Mouse (Mus musculus): ENCODE measurements around the gene Abr. TPM values are rescaled to one million over a fixed set of nuclear protein-coding genes. Genes with fewer than 3 reads are reported as not detected.

The Abr gene
- polyA plus RNA-seq, 1 experiment = 161 TPM

DNA sequence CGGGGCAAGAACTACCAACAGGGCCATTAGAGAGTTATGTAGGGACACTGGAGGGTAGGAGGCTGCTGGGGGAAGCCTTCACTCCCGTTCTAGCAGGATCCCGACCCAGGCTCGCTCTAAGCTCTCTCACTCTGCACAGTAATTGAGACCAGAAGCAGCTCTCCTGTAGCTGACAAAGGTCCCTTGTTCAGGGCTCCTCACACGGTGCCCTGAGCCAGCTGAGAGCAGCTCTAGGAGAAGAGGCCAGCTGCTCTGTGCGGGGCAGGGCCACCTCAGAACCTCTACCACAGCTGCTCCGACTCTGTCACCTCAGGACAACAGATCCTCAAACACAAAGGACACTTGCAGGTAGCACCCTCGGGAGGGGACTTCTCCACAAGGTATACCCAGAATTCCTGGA lies 176.7 kb downstream of the Abr start:
- H3K36me3 ChIP-seq (ENCODE audit: control insufficient read depth, insufficient read depth, low read length) = peaks cover 80% of the 10 kb centered on the region
- peaks cover 14% of the 10 kb centered on the region; the same call in 1 of the 2 replicates for H3K4me1 ChIP-seq (ENCODE audit: control insufficient read depth, insufficient read depth, insufficient read length, low read length)
- WGBS = 80% methylated on average over 8 of the region's 8 CpGs
- no peak overlapping the region; the same call in 1 of the 2 replicates for H3K27ac ChIP-seq (ENCODE audit: insufficient read depth, low read depth, low read length)
- TF ChIP-seq CTCF (IDR thresholded peaks at IDR 0.05; ENCODE audit: extremely low read depth, insufficient read length, insufficient replicate concordance, low read depth, low read length) (no peak), POLR2A (IDR thresholded peaks at IDR 0.05; ENCODE audit: low read depth, low read length) (no peak)
- H3K4me3 ChIP-seq (ENCODE audit: low read depth, low read length) = no peak overlapping the region
- no peaks in the 10 kb centered on the region for H3K27me3 ChIP-seq (ENCODE audit: control insufficient read depth, insufficient read depth, low read length)

DNA sequence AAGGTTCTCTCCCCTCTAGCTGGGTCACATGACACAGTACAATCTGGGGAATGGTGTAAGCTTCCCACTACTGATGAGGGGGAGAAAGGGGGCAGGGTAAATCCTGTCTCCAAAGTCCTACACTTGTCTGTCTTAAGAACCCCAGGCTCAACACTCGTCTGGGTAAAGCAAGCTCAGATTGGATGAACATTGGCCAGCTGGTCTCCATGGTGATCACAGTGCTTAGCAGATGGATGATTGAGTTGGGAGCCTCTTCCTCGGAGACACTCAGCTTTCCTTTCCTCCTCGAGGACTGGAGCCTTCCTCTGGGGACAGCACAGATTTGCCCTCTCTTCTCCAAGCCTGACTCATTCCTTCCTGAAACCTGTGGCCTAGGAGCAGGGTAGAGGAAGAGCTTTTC lies 182.4 kb downstream of the Abr start:
- H3K36me3 ChIP-seq (ENCODE audit: control insufficient read depth, insufficient read depth, low read length) = peaks cover 76% of the 10 kb centered on the region
- no peaks in the 10 kb centered on the region for H3K27me3 ChIP-seq (ENCODE audit: control insufficient read depth, insufficient read depth, low read length)
- H3K4me1 ChIP-seq (ENCODE audit: control insufficient read depth, insufficient read depth, insufficient read length, low read length) = no peaks in the 10 kb centered on the region
- H3K4me3 ChIP-seq (ENCODE audit: low read depth, low read length) = no peak overlapping the region
- TF ChIP-seq POLR2A (IDR thresholded peaks at IDR 0.05; ENCODE audit: low read depth, low read length) (no peak), CTCF (IDR thresholded peaks at IDR 0.05; ENCODE audit: extremely low read depth, insufficient read length, insufficient replicate concordance, low read depth, low read length) (no peak)
- 59% methylated on average over 3 of the region's 3 CpGs for WGBS
- no peak overlapping the region for H3K27ac ChIP-seq (ENCODE audit: insufficient read depth, low read depth, low read length)

DNA sequence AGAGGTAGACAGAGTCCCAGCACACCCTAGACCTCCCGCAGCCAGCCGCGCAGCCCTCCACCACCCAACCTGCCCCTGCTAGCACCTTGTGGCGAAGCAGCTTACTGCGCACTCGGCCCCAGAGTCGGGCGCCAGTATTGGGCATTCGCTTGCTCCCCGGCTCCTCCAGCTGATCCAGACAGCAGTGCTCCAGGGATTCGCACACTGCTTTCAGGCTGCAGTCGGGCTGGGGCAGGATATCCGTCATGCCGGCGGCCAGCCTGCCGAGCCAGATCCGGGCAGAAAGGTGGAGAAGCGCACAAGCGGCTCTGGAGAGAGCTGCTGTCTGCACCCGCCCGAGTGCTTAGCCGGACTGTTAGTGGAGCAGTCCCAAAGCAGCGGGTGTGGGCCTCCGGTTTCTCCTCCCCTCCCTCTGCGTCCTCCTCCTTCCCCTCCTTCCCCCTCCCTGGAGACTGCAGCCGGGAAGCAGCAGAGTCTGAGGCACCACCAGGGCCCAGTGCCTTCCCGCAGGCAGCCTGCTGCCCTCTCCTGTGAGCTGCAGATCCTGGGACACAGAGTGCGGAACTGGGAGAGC lies 185.2 kb downstream of the Abr start:
- 68% methylated on average over 28 of the region's 28 CpGs for whole genome bisulfite sequencing
- TF ChIP-seq POLR2A (IDR thresholded peaks at IDR 0.05; ENCODE audit: low read depth, low read length) (peak; percentile 35; the same call in 1 of the 2 replicates), CTCF (IDR thresholded peaks at IDR 0.05; ENCODE audit: extremely low read depth, insufficient read length, insufficient replicate concordance, low read depth, low read length) (no peak)
- peak overlapping the region; percentile 64 for H3K27ac ChIP-seq (ENCODE audit: insufficient read depth, low read depth, low read length)
- peak overlapping the region; percentile 63 for H3K4me3 ChIP-seq (ENCODE audit: low read depth, low read length)
- H3K36me3 ChIP-seq (ENCODE audit: control insufficient read depth, insufficient read depth, low read length) = peaks cover 68% of the 10 kb centered on the region
- no peaks in the 10 kb centered on the region for H3K4me1 ChIP-seq (ENCODE audit: control insufficient read depth, insufficient read depth, insufficient read length, low read length)
- H3K27me3 ChIP-seq (ENCODE audit: control insufficient read depth, insufficient read depth, low read length) = no peaks in the 10 kb centered on the region

DNA sequence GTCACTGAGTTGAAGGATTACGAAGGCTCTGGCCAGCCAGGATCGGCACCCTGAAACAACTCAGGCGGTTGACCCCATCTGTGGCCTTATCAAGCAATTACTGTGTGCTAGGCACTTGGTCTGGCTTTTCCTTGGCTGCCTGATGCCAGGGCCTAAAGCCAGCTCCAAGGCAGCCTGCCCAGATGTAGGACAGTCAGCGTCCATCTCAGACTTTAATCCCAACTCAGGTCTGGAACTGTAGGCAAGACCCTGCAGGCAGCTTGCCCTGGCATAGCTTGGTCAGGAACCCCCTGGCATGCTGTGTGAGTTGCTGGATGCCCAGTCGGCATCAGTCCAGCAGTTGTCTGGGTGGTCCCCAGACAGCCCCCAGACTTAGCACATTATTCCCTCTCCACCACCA lies 186.1 kb downstream of the Abr start:
- no peaks in the 10 kb centered on the region for H3K27me3 ChIP-seq (ENCODE audit: control insufficient read depth, insufficient read depth, low read length)
- peaks cover 64% of the 10 kb centered on the region for H3K36me3 ChIP-seq (ENCODE audit: control insufficient read depth, insufficient read depth, low read length)
- H3K4me1 ChIP-seq (ENCODE audit: control insufficient read depth, insufficient read depth, insufficient read length, low read length) = no peaks in the 10 kb centered on the region
- WGBS = 80% methylated on average over 5 of the region's 5 CpGs
- peak overlapping the region; percentile 63 for H3K4me3 ChIP-seq (ENCODE audit: low read depth, low read length)
- TF ChIP-seq CTCF (IDR thresholded peaks at IDR 0.05; ENCODE audit: extremely low read depth, insufficient read length, insufficient replicate concordance, low read depth, low read length) = no peak
- no peak for TF ChIP-seq POLR2A (IDR thresholded peaks at IDR 0.05; ENCODE audit: low read depth, low read length)
- H3K27ac ChIP-seq (ENCODE audit: insufficient read depth, low read depth, low read length) = peak overlapping the region; percentile 64; the same call in 1 of the 2 replicates

DNA sequence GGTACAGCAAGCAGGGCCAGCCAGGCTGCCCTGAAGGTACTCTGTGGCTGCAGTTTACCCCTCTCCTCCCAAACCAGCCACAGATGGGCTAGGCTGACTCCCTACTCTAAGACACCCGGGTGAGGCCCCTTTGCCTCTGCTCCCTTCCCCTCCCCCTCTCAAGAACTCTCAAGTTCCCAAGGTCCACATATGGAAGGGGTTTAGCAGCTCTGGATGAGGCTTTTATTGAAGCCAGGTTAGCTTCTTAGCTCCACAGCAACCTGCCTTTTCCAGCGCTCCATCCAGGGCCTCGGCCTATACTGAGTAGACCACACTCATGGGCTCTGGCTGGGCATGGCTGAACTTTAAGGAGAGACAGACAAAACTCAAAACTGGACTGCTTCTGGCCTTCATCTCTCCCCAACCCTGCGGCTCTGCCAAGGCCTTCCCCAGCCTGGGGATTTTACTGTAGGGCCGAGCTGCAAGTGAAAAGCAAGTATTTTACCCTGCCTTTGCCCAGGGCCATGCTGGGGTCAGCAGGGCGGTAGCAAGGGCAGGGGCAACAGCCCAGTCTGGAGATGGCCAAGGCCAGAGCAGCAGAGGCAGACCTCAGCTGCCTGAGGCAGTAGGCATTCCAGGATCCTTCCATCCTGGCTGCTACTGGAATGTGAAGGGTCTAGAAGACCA lies 192.0 kb downstream of the Abr start:
- Histone ChIP-seq H3K4me1 (ENCODE audit: control insufficient read depth, insufficient read depth, insufficient read length, low read length) (no peaks in the 10 kb centered on the region), H3K27ac (ENCODE audit: insufficient read depth, low read depth, low read length) (no peak overlapping the region), H3K4me3 (ENCODE audit: low read depth, low read length) (no peak overlapping the region), H3K27me3 (ENCODE audit: control insufficient read depth, insufficient read depth, low read length) (no peaks in the 10 kb centered on the region), H3K36me3 (ENCODE audit: control insufficient read depth, insufficient read depth, low read length) (peaks cover 45% of the 10 kb centered on the region)
- TF ChIP-seq CTCF (IDR thresholded peaks at IDR 0.05; ENCODE audit: extremely low read depth, insufficient read length, insufficient replicate concordance, low read depth, low read length) (no peak), POLR2A (IDR thresholded peaks at IDR 0.05; ENCODE audit: low read depth, low read length) (no peak)
- WGBS = 81% methylated on average over 6 of the region's 6 CpGs

DNA sequence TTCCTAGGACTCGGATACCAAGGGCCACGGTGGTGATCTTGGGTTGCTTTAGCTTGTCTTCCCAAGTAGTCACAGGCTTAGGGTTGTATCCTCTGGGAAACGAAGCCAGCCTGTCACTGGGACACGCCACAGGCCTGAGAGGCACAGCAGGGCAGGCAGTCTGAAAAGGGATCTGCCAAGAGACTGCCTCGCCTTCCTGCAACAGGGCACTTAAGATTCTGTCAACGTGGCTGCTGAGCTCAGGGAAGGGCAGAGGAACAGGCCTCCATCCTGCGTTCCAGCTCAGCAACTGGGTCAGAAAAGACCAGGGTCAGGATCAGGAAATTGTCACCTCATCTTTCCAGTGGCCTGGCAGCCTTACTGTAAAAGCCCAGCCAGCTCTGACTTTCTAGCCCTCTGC lies 192.6 kb downstream of the Abr start:
- TF ChIP-seq POLR2A (IDR thresholded peaks at IDR 0.05; ENCODE audit: low read depth, low read length) = no peak
- TF ChIP-seq CTCF (IDR thresholded peaks at IDR 0.05; ENCODE audit: extremely low read depth, insufficient read length, insufficient replicate concordance, low read depth, low read length) = no peak
- H3K4me1 ChIP-seq (ENCODE audit: control insufficient read depth, insufficient read depth, insufficient read length, low read length) = no peaks in the 10 kb centered on the region
- peaks cover 48% of the 10 kb centered on the region for H3K36me3 ChIP-seq (ENCODE audit: control insufficient read depth, insufficient read depth, low read length)
- no peaks in the 10 kb centered on the region for H3K27me3 ChIP-seq (ENCODE audit: control insufficient read depth, insufficient read depth, low read length)
- whole genome bisulfite sequencing = 73% methylated on average over 7 of the region's 7 CpGs
- no peak overlapping the region for H3K4me3 ChIP-seq (ENCODE audit: low read depth, low read length)
- H3K27ac ChIP-seq (ENCODE audit: insufficient read depth, low read depth, low read length) = no peak overlapping the region

DNA sequence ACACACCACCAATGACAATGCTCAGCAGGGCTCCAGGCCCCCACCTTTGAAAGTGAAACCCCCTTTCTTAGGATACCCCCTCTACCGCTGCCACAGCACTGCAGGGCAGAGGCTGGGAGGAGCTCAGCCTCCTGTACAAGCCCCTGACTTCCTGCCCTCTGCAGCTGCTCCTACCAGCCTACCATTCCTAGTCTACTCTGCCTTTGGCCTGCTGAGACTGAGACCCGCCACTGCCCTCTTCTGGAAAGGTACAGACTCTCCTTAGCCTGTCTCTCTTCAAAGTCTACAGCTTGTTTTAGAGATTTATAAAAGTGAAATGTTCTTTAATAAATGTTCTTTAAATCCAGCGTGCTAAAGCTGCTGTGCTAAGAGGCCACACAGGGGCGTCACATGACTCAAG lies 193.1 kb downstream of the Abr start:
- TF ChIP-seq POLR2A (IDR thresholded peaks at IDR 0.05; ENCODE audit: low read depth, low read length) = no peak
- no peak for TF ChIP-seq CTCF (IDR thresholded peaks at IDR 0.05; ENCODE audit: extremely low read depth, insufficient read length, insufficient replicate concordance, low read depth, low read length)
- Histone ChIP-seq H3K4me1 (ENCODE audit: control insufficient read depth, insufficient read depth, insufficient read length, low read length) (no peaks in the 10 kb centered on the region), H3K27ac (ENCODE audit: insufficient read depth, low read depth, low read length) (no peak overlapping the region), H3K4me3 (ENCODE audit: low read depth, low read length) (no peak overlapping the region), H3K27me3 (ENCODE audit: control insufficient read depth, insufficient read depth, low read length) (no peaks in the 10 kb centered on the region), H3K36me3 (ENCODE audit: control insufficient read depth, insufficient read depth, low read length) (peaks cover 50% of the 10 kb centered on the region)
- 82% methylated on average over 4 of the region's 4 CpGs for WGBS
